Mouse (Mus musculus) urinary bladder, adult 18-20 months (tissue): ENCODE measurements around the gene Rrp36.

ENCODE experiments used
- DNase-seq, 2 experiments: peaks; one replicate each; pipeline ENCODE4 v3.0.0; 2022; ENCODE audit warnings: low spot score in 2 of 2, mixed read lengths in 2 of 2

Rrp36 gene

DNA sequence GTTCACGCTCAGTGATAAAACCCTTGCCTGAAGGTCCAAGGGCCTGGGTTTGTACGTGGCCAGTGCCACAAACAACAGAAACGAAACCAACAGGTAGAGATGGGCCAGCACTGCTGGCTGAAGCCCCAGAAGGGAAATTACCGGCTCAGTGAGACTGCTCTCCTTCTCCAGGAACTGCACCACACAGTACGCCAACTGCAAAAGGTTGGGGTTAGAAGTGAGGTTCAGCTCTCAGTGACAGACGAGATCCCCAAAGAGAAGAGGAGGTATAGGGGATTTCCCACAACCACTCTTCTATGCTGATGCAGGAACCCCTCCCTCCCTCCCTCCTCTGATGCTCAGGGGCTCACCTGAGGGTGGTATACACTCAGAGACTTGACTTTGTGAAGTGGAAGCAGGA lies 11.8 kb upstream of the Rrp36 start:
- DNase-seq: no peak

DNA sequence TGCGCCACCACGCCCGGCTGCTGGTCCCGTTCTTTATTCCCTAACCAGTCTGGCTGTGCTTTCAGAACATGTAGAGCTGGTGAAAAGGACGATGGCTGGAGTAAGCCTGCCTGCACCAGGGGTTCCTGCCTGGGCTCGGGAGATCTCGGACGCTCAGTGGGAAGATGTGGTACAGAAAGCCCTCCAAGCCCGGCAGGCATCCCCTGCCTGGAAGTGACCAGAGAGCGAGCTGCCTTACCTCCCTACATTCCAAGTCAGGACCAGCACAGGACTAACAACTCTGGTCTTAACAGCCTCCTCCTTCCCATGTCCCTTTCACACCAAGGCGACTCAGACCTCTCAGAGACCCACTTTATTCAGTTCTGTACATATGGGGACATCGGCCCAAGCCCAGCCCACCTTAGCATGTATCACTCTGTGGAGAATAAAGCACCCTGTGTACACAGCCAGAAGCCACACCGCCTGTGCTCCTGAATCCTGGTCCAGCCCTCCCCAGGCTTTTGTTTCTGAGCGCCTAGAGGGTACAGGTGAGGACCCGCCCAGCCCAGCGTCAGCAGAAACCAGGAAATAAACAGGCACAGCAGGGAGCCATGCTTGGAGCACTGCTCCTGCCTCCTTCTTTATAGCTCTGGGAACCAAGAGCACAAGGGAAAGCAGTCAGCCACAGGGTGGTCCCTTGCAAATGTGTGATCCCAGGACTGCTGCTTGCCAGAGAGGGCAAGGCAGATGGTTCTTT lies 8.7 kb upstream of the Rrp36 start:
- DNase-seq: no peak

DNA sequence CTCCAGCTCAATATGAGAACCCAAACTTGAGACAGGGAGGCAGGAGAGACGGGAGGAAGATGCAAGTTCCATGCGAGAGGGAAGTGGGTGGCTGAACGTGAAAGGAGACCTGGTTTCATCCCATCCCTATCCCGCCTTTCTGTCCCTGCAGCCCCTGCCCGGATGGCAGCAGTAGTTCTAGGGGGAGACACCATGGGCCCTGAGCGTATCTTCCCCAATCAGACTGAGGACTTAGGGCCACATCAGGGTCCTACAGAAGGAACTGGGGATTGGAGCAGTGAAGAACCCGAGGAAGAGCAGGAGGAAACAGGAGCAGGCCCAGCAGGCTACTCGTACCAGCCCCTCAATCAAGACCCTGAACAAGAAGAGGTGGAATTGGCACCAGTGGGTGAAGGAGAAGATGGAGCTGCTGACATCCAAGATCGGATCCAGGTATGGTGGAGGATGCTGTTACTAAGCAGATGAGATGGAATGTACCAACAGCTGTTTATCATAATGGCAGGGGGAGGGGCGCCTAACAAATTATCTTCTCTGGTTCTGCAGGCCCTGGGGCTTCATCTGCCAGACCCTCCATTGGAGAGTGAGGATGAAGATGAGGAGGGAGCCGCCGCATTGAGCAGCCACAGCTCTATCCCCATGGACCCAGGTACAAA lies 7.4 kb upstream of the Rrp36 start:
- DNase-seq: no peak

DNA sequence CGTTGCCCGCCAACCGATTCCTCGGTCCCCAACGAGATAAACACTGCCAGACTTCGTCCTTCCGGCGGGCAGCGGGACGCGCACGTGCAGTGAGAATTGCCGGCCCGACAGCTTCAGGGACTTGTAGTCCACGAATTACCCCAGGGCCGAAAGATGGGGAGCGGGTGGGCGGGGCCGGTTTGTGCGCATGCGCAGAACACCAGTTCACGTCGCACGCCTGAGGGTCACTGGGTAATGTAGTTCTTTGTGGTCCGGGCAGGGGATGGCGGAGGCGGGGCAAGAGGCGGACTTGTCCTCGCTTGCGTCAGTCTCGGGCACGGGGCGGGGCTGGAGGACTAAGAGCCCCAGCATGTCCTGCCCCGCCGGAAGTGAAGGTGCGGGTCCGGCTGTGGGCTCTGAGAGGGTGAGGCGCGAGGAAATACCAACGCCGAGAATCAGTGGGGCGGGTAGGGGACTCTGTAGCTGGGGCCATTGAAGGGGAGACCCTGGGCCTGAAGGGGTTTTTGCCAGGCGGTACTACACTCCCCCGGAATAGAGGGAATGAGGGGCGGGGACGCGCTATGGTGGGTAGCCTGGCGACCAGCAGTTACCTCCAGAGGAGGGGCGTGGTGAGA lies 6.7 kb upstream of the Rrp36 start, which contains the start of gene Klhdc3:
Gene Klhdc3 (minus strand): TSS at position 155 of the 614 bp plus-strand sequence.
- peak; percentile 88 to 96 for DNase-seq

DNA sequence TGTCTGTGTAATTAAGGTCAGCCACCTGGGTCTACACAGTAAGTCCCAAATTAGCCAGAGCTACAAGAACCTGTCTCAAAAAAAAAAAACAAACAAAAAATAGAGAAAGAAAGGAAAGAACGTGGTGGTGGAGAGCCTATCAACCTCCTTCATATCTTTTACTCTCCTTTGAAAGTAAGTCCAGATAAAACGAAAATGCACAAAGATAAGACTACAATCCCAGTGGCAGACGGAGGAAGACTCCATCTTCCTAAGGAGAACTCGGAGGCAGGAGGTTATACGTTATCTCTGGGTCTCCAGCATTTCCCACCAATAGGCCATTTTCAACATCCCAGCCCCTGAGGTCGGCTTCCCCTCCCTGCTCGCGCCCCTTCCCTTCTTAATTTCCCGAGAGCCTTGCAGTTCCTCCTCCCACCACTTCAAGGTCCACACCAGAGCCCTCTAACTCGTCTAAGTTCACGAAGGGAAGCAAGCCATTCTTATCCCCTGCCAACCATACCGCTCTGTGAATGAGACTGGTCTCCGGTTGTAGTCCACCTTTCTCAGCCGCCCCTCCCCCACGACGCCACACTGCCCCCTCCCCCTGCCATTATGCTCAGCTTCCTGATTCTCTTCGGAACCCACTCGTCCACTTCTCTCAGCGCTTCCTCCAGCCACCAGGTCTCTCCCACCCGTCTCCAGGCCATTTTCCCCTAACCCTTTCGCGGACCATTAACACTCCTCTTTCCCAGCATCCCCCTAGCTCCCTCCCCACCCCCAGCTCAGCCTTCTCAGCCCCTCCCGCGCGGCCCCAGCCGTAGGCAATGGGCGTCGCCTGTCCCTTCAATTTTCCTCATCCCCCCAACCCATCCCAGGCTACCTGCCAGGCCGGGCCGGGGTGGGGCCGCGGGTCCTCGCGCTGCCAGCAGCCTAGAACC lies 5.9 kb upstream of the Rrp36 start:
- DNase-seq: no peak

DNA sequence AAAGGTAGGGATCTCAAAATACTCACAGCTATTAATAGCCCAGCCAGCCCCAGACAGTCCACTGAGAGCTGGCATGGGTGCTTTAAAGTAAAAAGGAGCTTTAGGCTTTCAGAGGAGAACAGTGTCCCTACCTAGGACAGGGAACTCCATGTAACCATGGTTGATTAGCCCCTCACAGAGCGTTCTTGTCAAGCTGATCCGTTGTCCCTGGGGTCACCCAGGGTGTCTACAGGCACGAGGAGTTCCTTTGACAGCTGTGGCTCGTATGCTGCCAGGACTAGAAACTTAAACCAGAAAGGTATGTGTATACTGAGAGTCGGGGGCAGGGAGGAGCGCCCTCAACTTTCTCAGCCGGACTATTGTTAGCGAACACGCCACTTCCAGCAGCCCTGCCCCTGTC lies 4.8 kb upstream of the Rrp36 start:
- DNase-seq: no peak

DNA sequence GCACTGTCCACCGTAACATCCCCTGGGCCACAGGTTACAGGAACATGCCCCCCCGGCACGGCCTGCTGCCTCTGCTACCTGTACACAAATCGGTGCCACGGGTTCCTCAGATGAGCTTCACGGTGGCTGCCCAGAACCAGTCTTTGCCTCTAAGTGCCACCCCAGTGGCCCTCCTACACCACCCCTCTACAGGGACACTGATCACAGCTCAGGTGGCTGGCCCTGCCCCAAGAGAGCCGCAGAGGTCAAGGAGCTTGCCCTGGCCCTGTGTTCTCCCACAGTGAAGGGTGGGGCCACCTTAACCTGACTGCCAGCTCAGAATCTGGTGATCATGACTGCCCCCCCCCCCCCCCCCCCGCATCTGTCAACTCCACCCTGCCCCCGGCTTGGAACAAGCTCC lies 4.3 kb upstream of the Rrp36 start, which contains the start of gene Mea1:
Gene Mea1 (plus strand): TSS at position 378 of the 400 bp plus-strand sequence.
- DNase-seq: no peak

DNA sequence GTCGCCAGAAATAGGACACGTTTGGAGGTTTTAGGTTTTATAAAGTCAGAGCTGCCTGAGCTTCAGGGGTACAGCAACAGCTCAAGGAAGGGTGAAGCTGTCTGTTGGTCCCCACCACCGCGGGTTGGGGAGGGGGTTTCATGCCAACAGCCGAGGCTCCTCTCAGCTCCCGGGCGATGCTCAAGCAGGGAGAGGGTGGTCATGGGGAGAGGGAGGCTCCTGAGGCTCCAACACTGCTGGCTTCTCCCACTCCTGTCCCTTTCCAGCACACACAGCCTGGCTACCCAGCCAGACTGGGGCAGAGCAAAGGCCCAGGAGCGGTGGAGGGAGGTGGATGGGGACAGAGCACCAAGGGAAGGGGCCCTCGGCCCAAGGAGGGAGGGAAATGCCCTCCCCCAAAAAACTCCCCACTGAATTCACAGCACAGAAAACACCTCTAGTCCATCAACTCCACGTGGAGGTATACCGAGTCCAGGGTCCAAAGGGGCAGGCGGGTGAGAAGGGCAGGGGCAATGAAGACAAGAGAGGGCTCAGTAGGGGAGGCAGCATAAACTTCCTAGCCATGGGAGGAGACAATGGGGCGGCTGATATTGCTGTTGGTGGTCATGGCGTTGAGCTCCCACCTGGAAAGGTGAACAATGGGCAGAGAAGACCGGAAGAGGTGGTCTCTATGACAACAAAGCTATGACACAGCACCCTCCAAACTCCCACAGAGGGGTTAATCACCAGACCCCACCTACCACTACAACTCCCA lies 555 bp upstream of the Rrp36 start:
- DNase-seq: no peak

DNA sequence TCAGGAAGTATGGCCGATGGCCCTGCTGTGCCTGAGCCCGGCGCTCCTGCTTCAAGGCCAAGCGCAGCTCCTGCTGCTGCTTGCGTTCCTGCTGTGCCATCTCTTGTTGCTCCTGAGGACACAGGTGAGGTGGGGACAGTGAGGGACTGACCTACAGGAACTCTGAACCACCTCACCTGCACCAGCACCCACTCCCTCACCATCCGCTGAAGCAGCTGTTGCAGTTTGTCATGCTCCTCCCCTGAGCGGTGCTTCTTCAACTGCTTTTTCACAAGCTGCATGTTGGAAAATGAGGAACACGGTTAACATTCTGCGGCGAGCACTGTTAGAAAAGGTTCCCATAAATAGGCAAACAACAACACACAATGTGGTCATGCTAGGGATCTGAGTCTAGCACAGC lies 4.2 kb downstream of the Rrp36 start:
- no peak for DNase-seq

DNA sequence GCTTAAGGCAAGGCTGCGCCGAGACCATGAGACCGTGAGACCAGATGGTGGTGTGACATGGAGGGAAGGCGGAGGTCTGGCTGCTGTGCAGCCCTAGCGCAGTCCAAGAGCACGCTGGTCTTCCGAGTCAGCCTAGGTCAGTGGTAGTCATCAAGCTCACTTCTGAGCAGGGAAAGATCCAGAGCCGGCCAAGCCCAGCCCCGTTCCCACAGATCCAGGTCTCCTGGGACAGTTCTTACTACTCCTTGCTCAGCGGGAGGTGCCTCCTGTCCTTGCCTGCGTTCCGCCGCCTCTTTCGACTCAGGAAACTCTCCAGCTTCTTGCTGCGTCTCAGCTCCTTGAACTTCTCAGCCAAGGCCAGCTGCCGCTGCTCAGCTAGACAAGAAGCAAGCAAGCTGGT lies 6.4 kb downstream of the Rrp36 start:
- no peak for DNase-seq

DNA sequence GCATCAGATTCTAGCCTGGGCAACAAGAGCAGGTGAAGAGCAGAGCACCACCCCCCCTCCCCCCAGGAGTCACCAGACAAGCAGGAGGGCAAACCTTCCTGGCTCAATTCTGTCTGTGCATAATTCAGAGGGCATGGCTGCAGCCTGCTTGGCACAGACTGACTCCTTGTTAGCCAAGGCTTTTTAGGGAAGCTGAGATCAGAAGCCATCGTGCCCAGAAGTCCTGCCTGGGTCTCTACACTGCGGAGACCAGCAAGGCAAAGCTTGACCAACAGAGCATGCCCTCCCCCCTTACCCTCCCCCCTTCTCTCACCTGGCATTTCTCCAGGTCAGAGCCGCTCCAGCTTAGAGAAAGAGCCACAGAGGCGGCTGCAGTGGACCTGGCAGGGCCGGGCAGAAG lies 11.4 kb downstream of the Rrp36 start:
- DNase-seq: no peak

DNA sequence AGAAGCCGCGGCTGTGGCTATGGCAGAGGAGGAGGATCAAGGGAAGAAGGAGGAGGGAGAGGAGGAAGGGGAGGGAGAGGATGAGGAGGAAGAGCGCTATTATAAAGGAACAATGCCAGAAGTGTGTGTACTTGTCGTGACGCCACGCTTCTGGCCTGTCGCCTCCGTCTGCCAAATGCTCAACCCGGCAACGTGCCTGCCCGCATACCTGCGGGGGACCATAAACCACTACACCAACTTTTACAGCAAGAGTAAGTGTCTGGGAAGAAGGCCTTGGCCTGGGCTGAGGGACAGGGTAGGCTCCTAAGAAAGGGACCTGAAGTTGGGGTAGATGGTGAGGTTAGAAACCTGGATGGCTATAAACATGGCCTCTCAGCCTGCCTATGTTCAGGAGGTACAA lies 12.2 kb downstream of the Rrp36 start:
- DNase-seq: no peak

DNA sequence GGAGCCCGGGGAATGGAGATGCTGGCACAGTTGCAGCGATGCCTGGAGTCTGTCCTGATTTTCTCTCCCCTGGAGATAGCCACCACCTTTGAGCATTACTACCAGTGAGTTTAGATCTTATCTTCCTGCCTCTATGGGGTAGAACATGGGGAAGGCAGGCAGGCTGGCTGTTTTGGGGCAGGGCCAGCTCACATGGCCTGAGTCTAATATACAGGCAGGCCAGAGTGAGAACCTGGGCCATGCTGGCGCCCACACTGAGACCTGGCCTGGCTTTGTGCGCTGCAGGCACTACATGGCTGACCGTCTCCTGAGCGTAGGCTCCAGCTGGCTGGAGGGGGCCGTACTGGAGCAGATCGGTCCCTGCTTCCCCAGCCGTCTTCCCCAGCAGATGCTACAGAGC lies 12.8 kb downstream of the Rrp36 start:
- DNase-seq: no peak

DNA sequence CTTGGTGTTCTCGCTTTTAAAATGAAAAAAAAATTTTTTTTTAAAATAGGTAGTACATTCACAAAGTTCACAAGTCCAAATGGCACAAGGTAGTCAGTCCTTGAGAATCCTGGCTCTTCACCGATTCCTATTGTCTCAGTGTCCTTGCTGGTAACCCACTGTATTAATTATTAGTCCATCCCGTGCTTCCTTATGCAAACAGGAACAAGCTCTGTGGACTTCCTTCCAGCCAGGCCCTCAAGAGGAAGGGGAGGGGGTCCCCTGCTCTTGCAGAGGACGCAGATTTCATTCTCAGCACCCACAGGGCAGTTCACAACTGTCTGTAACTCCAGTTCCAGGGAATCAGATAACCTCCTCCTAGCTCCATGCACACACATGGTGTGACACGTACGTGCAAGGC lies 18.1 kb downstream of the Rrp36 start:
- no peak for DNase-seq

DNA sequence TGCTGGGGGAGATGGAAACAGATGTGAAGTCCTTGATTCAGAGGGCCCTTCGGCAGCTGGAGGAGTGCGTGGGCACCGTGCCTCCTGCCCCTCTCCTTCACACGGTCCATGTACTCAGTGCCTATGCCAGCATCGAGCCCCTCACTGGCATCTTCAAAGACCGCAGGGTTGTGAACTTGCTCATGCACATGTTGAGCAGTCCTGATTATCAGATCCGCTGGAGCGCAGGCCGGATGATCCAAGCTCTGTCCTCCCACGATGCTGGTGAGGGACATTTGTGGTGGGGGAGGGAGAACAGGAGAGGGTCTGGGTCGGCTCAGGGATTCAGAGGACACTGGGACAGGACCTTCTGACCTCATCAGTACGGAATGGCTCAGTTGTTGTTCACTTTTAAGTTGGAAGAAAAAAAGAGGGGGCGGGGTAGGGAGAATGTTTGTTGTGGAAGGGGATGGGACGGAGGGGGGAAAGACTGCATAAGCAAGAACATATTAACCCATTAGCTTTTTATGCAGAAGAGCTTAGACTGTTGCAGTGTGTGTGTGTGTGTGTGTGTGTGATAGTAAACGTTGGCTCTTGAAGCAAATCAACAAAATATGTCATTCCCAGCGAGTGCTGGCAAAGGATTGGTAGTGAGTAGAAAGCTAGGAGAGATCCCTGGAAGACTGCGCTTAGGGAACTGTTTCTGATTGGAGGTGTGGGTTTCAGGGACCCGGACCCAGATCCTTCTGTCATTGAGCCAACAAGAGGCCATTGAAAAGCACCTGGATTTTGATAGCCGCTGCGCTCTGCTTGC lies 22.2 kb downstream of the Rrp36 start:
- DNase-seq: no peak

DNA sequence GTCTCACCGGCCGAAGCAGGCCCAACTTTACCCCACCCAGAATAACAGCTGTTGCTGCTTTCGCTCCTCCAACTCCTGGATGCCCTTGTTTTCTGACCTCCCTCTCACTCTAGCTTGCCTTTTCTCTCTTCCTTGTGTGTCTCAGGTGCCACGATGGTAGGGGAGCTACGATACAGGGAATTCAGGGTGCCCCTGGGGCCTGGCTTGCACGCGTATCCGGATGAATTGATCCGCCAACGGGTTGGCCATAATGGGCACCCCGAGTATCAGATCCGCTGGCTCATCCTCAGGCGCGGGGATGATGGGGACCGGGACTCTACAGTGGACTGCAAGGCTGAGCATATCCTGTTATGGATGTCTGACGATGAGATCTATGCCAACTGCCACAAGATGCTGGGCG lies 22.9 kb downstream of the Rrp36 start:
- peak in 1 of 2 experiments; percentile 9 for DNase-seq

DNA sequence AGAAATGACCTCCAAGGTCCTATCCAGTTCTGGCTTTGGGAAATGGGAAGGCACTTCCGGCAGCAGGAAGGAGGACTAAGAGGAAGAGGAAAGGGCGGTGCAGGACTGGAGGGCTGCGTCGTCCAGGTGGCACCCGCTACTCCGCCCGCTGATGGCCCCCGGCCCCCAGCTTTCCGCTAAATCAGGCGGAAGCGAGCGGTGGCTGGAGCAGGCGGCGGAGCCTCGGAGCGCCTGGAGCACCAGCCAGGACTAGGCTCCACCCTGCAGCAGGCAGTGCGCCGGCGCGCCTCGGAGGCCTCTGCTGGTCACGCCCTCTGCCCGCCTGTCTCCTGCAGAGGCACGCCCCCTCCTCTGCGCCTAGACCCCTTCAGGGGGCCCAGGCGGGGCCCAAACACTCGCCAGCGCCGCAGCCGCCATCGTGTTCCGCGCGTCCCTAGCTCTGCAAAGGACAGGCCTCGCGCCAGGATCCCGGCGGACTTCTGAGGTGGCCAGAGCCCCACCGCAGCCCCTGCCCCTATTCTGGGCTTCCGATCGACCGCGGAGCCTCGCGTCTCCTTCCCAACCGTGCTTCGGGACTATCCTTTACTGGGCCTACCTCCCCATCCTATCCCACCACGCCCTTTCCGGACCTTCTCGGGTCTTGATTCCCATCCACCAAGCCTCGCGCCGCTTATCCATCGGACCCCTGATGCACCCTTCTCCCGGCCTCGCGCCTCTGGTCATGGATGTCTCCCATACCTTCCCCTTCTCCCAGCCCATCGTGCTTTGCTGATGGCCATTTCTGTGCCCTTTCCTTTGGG lies 23.7 kb downstream of the Rrp36 start, which contains the start of gene Cul7:
Gene Cul7 (plus strand): TSS at position 106 of the 800 bp plus-strand sequence.
- peak; percentile 87 to 88 for DNase-seq

DNA sequence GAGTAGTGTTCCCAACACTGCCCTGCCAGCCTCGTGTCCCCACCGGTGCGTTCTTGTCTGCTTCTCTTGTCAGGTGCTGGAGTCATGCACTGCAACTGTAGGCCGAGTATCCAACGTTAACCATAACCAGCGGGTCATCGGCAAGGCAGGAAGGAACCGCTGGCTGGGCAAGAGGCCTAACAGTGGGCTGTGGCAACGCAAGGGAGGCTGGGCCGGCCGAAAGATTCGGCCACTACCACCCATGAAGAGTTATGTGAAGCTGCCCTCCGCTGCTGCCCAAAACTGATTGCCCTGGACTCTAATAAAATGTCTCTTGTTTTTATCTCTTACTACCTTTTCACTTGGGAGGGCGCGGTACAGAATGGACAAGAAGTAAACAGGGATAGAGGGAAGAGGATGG lies 24.3 kb downstream of the Rrp36 start:
- no peak for DNase-seq

DNA sequence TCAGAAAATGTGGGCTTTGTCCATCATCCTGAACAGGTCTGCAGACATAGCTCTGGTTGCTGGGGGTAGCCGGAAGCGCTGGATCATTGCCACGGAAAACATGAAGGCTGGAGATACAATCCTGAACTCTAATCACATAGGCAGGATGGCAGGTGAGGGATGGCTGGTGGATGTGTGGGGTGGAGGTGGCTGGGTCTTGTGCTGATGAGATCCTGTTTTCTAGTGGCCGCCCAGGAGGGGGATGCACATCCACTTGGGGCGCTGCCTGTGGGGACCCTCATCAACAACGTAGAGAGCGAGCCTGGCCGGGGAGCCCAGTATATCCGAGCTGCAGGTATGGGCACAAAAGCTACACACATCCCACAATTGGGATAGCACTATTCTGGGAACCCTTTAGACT lies 25.7 kb downstream of the Rrp36 start:
- DNase-seq: no peak
